Mouse (Mus musculus) megakaryocyte, embryonic 14.5 days (primary cell): ENCODE results near the gene Gm364.

Experiments
- FLI1 ChIP-seq: IDR thresholded peaks from 2 replicates; pipeline ENCODE4 v1.6.1; 2012; ENCODE audit warnings: low read length, inconsistent platforms, mixed read lengths
- GATA1 ChIP-seq: IDR thresholded peaks from 3 replicates; pipeline ENCODE4 v1.6.1; 2012; ENCODE audit warnings: mixed read lengths, low read length, inconsistent platforms, borderline replicate concordance

GRCm38 (mm10) chrX:57433897-57434296 lies 24.9 kb downstream of the Gm364 start:
- TF ChIP-seq GATA1 (no peak), FLI1 (no peak)
